Mouse (Mus musculus) bone marrow macrophage, adult 2 months (primary cell): Measurements from ENCODE around the gene Lrrc8b. TPM values are rescaled to one million over a fixed set of nuclear protein-coding genes. Genes with fewer than 3 reads are reported as not detected.

Experiments
- H3K27ac ChIP-seq: 2 replicates; pipeline ENCODE4 v1.5.1; 2012; ENCODE audit warnings: low read depth, low read length; ENCODE audit not compliant: insufficient read depth
- H3K4me1 ChIP-seq: 2 replicates; pipeline ENCODE4 v1.6.1; 2012; ENCODE audit warnings: low read length; ENCODE audit not compliant: control insufficient read depth, insufficient read depth
- H3K4me3 ChIP-seq: 2 replicates; pipeline ENCODE4 v1.5.1; 2012; ENCODE audit warnings: mild to moderate bottlenecking, low read length, moderate library complexity; ENCODE audit not compliant: insufficient read depth
- CTCF ChIP-seq: IDR thresholded peaks from 2 replicates; pipeline ENCODE4 v1.5.1; 2012; ENCODE audit warnings: low read depth, mild to moderate bottlenecking, low read length, moderate library complexity
- POLR2A ChIP-seq: IDR thresholded peaks from 2 replicates; pipeline ENCODE4 v1.6.1; 2012; ENCODE audit warnings: mild to moderate bottlenecking, low read depth, low read length, borderline replicate concordance
- polyA plus RNA-seq: library from polyadenylated mRNA; stranded (reverse); fragments of >200 nt; gene quantifications from 2 replicates; pipeline ENCODE4 v1.2.4, GENCODE M21; 2012; ENCODE audit not compliant: missing spikeins, insufficient read depth, insufficient read length

Gene Lrrc8b
- polyA plus RNA-seq, 1 experiment, result 6.5 TPM

DNA sequence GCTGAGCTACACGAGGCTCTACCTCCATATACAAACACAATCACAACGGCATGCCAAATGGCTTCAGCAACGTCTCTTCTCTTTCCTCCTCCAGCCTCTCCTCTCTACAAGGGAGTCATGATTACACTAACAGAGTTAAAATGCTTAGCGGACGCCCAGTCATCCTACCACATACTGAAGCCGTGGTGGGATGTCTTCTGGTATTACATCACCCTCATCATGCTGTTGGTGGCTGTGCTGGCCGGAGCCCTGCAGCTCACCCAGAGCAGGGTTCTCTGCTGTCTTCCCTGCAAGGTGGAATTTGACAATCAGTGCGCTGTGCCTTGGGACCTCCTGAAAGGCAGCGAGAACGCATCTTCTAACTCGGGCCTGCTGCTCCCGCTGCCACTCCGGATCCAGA, 64.1 kb downstream of the Lrrc8b start:
- no peak overlapping the region for H3K27ac ChIP-seq
- no peak overlapping the region for H3K4me3 ChIP-seq
- no peaks in the 10 kb centered on the region for H3K4me1 ChIP-seq
- TF ChIP-seq CTCF (no peak), POLR2A (no peak)

DNA sequence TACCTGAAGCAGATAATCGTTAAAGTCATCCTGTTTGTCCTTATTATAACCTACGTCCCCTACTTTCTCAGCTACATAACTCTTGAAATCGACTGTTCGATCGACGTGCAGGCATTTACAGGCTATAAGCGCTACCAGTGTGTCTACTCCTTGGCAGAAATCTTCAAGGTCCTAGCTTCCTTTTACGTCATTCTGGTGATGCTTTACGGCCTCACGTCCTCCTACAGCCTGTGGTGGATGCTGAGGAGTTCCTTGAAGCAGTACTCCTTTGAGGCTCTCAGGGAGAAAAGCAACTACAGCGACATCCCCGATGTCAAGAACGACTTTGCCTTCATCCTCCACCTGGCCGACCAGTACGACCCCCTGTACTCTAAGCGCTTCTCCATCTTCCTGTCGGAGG, 65.0 kb downstream of the Lrrc8b start:
- TF ChIP-seq CTCF (no peak), POLR2A (no peak)
- H3K4me3 ChIP-seq, result no peak overlapping the region
- no peak overlapping the region for H3K27ac ChIP-seq
- no peaks in the 10 kb centered on the region for H3K4me1 ChIP-seq

DNA sequence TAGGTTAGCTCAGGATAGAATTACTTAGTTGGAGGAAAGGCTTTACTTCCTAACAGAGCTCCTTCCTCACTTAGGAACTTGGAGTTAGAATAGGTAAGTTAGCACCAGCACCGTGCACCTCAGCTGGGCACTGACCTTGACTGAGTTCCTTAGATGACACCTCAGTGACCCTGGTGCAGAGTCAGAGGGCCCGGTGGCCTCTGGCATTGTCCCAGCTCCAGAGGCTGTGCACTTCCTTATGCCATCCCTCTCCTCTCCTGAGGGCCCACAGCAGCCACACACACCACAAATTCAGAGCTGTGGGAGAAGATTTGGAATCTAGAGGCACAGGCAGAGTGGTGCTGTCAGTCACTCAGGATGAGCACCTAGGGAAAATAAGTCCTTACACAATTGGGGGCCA, 68.1 kb downstream of the Lrrc8b start:
- TF ChIP-seq CTCF (no peak), POLR2A (no peak)
- no peaks in the 10 kb centered on the region for H3K4me1 ChIP-seq
- no peak overlapping the region for H3K4me3 ChIP-seq
- H3K27ac ChIP-seq, result no peak overlapping the region

DNA sequence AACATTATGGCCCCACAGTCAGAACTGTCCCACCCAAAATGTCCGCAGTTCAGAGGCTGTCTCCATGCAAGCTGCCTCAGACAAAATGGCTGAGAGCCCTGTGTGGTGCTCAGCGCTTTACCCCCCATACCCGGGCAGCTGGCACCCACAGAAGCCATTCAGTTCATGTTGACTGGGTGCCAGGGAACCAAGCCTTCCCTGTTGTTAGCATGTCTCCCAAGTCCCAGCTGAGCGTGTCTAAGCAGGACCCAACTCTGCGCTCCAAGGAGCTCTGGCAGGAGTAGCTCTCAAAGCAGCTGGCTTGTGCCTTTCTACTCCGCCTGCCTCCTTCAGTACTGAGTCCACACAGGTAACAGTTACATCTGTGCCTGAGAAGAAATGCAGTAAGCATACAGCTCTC, 68.7 kb downstream of the Lrrc8b start:
- Histone ChIP-seq H3K4me1 (no peaks in the 10 kb centered on the region), H3K27ac (no peak overlapping the region), H3K4me3 (no peak overlapping the region)
- no peak for TF ChIP-seq POLR2A
- TF ChIP-seq CTCF, result no peak

DNA sequence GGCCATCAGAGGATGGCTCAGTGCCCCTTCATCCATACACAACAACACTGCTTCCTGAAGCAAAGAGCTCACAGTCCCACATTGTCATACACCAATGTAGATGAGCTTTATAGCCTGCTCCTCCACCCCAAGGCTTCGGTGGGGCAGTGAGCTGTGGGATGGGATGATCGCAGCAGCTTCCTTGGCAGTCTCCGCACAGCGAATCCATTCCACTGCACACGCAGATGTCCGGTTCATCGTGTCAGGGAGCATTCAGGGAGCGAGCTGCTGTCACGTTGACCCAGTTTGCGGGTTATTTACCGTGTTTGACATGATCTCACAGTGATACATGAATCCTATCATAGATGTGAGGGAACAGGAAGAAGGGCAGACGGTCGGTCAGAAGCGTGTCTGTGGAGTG, 69.3 kb downstream of the Lrrc8b start:
- no peak overlapping the region for H3K4me3 ChIP-seq
- H3K4me1 ChIP-seq, result no peaks in the 10 kb centered on the region
- H3K27ac ChIP-seq, result no peak overlapping the region
- no peak for TF ChIP-seq CTCF
- TF ChIP-seq POLR2A, result no peak

DNA sequence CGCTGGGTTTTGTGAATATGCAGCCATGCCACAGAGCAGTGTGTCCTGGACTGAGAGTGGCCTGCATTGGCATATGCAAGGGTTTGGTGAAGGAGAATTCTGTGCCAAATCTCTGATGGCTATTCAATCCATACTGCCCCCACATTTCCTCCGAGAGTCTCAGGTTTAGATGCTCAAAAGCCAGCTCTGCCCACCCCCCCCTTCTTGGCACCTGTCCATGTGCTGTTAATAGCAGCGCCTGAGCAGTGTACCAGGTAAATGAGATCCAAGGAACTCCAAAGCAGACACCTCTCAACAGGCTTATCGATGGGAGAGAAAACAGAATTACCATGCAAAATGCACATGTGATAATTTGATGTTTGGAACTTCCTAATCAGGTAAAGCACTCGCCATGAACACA, 74.6 kb downstream of the Lrrc8b start:
- Histone ChIP-seq H3K27ac (no peak overlapping the region), H3K4me1 (peaks cover 2% of the 10 kb centered on the region; the same call in 1 of the 2 replicates), H3K4me3 (no peak overlapping the region)
- TF ChIP-seq CTCF (no peak), POLR2A (no peak)

DNA sequence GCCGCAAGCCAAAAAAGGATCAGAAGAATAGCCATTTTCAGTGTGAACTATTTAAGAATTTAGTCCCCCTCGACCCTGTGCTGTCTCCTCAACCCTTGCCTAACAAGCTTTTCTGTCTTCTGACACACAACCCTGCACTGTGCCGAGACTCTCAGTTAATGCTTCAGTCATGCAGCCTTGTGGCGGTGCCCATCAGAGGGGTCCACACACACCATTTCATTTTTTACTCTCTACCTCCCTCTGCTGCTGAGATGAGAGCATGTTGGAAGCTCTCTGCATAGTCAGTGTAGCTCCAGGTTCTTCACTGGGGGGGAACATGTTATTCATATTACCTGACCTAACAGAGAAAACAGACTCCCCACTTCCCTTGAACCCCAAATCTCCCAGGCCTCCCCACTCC, 75.8 kb downstream of the Lrrc8b start:
- TF ChIP-seq POLR2A (no peak), CTCF (no peak)
- no peak overlapping the region for H3K27ac ChIP-seq
- no peak overlapping the region for H3K4me3 ChIP-seq
- H3K4me1 ChIP-seq, result peaks cover 10% of the 10 kb centered on the region

DNA sequence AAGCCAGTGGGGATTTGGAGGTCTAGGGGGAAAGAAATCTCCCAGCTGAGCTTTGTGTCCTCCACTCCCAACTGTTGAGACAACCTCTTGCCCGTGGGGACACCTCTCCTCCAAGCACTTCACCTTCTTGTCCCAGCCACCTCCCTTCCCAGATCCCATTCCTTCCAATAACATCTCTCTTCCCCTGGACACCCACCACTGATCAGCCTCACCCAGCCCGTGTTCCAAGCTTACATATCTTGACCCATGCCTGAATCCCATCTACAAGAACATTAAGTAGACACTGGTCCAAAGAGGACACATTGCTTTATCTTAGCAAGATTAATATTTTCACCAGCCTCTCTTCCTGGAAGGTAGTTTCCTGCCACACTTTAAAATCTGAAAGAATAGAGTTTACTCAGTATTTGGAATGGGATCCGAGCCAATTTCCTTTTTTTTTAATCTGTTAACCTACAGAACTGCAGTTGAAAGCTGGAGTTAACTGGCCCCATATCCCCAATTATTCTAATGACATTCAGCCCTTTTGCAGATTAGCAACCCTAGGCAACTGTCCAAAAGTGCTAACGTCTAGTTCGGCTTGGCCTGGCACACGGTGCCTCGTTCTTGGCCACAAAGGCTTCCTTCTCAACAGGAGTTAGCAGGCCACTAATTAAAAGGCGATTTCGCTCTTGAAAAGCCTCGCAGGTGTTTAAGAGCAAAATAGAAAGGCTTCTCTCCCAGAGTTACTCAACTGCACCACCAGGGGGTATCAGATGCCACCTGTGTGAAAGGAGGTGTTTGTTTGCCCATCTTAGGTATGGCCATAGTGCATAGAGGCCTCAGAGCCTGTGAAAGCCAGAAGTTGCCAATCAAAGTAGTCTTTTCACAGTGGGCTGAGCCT, 77.0 kb downstream of the Lrrc8b start:
- Histone ChIP-seq H3K27ac (no peak overlapping the region), H3K4me1 (peaks cover 14% of the 10 kb centered on the region), H3K4me3 (no peak overlapping the region)
- no peak for TF ChIP-seq CTCF
- TF ChIP-seq POLR2A, result no peak

DNA sequence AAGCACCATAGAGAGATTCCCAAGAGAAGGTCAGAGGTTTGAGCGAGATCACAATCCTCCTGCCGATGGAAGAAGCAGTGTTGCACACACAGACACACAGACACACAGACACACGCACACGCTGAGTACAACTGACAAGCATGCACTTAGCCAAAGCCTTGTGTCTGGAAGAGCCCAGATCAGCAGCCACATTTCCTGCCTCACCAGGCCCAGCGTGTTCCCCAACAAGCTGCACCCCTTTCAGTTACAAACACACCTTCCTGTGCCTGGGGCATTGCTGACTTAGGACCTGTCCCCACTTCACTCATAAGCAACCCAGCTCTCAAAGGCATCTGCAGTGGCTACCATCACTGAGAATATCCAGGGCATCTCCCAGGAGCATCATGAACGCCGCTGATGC, 77.8 kb downstream of the Lrrc8b start:
- H3K4me3 ChIP-seq, result no peak overlapping the region
- no peak overlapping the region for H3K27ac ChIP-seq
- H3K4me1 ChIP-seq, result peaks cover 14% of the 10 kb centered on the region
- TF ChIP-seq POLR2A, result no peak
- TF ChIP-seq CTCF, result no peak

DNA sequence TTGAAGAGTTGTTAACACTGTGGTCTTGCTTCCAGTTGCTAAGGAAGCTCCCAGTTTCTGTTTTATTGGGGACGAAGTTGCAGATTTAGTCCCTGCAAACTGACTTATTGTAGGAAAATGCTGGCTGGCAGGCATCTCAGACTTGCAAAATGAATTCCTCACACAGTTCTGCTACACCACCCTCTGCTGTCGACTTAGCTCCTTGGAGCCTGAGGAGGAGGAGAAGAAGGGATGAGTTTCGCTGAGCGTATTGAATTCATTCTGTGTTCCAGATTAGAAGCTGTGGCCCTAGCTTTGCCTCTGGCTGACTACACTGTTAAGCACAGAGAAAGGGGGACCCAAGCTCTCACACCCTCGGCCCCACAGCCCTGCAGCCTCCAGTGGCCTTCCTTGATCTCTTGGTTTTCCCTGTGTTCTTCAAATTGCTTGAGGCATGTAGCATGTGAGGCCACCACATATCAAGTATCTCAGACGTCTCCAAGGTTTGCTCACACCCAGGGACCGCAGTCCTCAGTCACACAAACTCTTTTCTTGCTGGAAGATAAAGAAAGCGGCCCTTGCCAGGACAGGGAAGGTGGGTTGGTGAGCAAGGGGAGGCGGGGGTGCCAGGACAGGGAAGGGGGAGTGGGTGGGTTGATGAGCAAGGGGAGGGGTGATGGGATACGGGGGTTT, 78.8 kb downstream of the Lrrc8b start:
- H3K4me1 ChIP-seq, result peaks cover 16% of the 10 kb centered on the region
- no peak for TF ChIP-seq CTCF
- TF ChIP-seq POLR2A, result no peak
- H3K27ac ChIP-seq, result no peak overlapping the region
- no peak overlapping the region for H3K4me3 ChIP-seq
